Mouse (Mus musculus) left cerebral cortex, adult 9 months (tissue): Measurements from ENCODE around the gene Tmem41b.
"Not testable (repeated sequence)": the region's sequence is repeated elsewhere in the genome, so short reads cannot be mapped to it uniquely, and the experiment has no call there.

ENCODE experiments used
- DNase-seq, 2 experiments: peaks; one replicate each; pipeline ENCODE4 v3.0.0; 2022; ENCODE audit warnings: low spot score in 2 of 2

Tmem41b gene

GRCm38 (mm10) chr7:109986775-109987174 lies at the start of gene Tmem41b:
Tmem41b (minus strand) TSS chr7:109986929.
- DNase-seq: peak in 1 of 2 experiments; percentile 35

GRCm38 (mm10) chr7:110030342-110030741 lies 43.6 kb upstream of the Tmem41b start:
- DNase-seq: no peak

GRCm38 (mm10) chr7:110028826-110029225 lies 42.1 kb upstream of the Tmem41b start:
- DNase-seq: no peak

- no peak for DNase-seq
Measured at GRCm38 (mm10) chr7:110026594-110026993, 39.9 kb upstream of the Tmem41b start.

- DNase-seq: no peak
Measured at GRCm38 (mm10) chr7:110023553-110023952, 36.8 kb upstream of the Tmem41b start.

- DNase-seq: peak in 1 of 2 experiments; percentile 17
Measured at GRCm38 (mm10) chr7:110018631-110019482, 32.1 kb upstream of the Tmem41b start.

- DNase-seq: peak; percentile 71 to 92
Measured at GRCm38 (mm10) chr7:110018117-110018630, 31.4 kb upstream of the Tmem41b start, which contains the start of gene Ipo7. Ipo7 (plus strand) TSS chr7:110018274.

- no peak for DNase-seq
Measured at GRCm38 (mm10) chr7:110014272-110014671, 27.5 kb upstream of the Tmem41b start.

- no peak for DNase-seq
Measured at GRCm38 (mm10) chr7:110011417-110011816, 24.7 kb upstream of the Tmem41b start.

- DNase-seq: no peak
Measured at GRCm38 (mm10) chr7:110009084-110009483, 22.4 kb upstream of the Tmem41b start.

- DNase-seq: no peak
Measured at GRCm38 (mm10) chr7:110008513-110008912, 21.8 kb upstream of the Tmem41b start.

- DNase-seq: no peak
Measured at GRCm38 (mm10) chr7:110006471-110007195, 19.9 kb upstream of the Tmem41b start.

GRCm38 (mm10) chr7:110005976-110006375 lies 19.2 kb upstream of the Tmem41b start:
- no peak for DNase-seq

- peak in 1 of 2 experiments; percentile 15 for DNase-seq
Measured at GRCm38 (mm10) chr7:110002968-110003367, 16.2 kb upstream of the Tmem41b start.

- DNase-seq: no peak
Measured at GRCm38 (mm10) chr7:110002092-110002491, 15.4 kb upstream of the Tmem41b start.

GRCm38 (mm10) chr7:109998388-109998787 lies 11.7 kb upstream of the Tmem41b start:
- DNase-seq: no peak

GRCm38 (mm10) chr7:109993157-109993959 lies 6.6 kb upstream of the Tmem41b start:
- no peak for DNase-seq

GRCm38 (mm10) chr7:109991286-109991685 lies 4.6 kb upstream of the Tmem41b start:
- no peak for DNase-seq

- DNase-seq: peak; percentile 97 to 99
Measured at GRCm38 (mm10) chr7:109986133-109986669, 528 bp downstream of the Tmem41b start.

- no peak for DNase-seq
Measured at GRCm38 (mm10) chr7:109985661-109986132, 1.0 kb downstream of the Tmem41b start.

GRCm38 (mm10) chr7:109984608-109985007 lies 2.1 kb downstream of the Tmem41b start:
- not testable (repeated sequence) for DNase-seq
